Mouse (Mus musculus): ENCODE results near the gene Alkbh6. TPM values are rescaled to one million over a fixed set of nuclear protein-coding genes. Genes with fewer than 3 reads are reported as not detected.

Alkbh6 gene
- total and polyA plus RNA-seq, 2 experiments: 15.0 to 51.4 TPM

GRCm38 (mm10) chr7:30310136-30310535 is 1.6 kb downstream of the Alkbh6 start:
- H3K27ac ChIP-seq (replicated peaks; ENCODE audit: insufficient read depth, low read depth, low read length): no peak overlapping the region
- DNase-seq (ENCODE audit: extremely low read depth, low read depth, low spot score): no peak
- H3K79me2 ChIP-seq (ENCODE audit: control insufficient read depth, insufficient read depth, low read length): peaks cover 6% of the 10 kb centered on the region; the same call in 1 of the 2 replicates

GRCm38 (mm10) chr7:30313666-30314320 is 5.3 kb downstream of the Alkbh6 start:
- H3K9ac ChIP-seq (ENCODE audit: low read depth, low read length): peak overlapping the region; percentile 82
- TF ChIP-seq CTCF (IDR thresholded peaks at IDR 0.05; ENCODE audit: low read depth, low read length) (0 out of 2 replicates have a peak, but pooled peaks have one; percentile 21), POLR2A (IDR thresholded peaks at IDR 0.05; ENCODE audit: extremely low read depth, insufficient read depth, low read length) (peak; percentile 43; the same call in 1 of the 2 replicates)
- peaks cover 6% of the 10 kb centered on the region; the same call in 1 of the 2 replicates for H3K79me2 ChIP-seq (ENCODE audit: control insufficient read depth, insufficient read depth, low read length)
- 15% methylated on average over 27 of the region's 27 CpGs for WGBS
- peak; percentile 79 for DNase-seq (ENCODE audit: extremely low read depth, low read depth, low spot score)
- H3K27ac ChIP-seq (replicated peaks; ENCODE audit: insufficient read depth, low read depth, low read length): peak overlapping the region; percentile 73
- H3K4me1 ChIP-seq (ENCODE audit: control insufficient read depth, insufficient read depth, low read length): peaks cover 12% of the 10 kb centered on the region
- H3K4me3 ChIP-seq (ENCODE audit: insufficient read depth, low read depth, low read length): peak overlapping the region; percentile 73
- no peaks in the 10 kb centered on the region for H3K27me3 ChIP-seq (ENCODE audit: control insufficient read depth, insufficient read depth, low read length)
- no peaks in the 10 kb centered on the region for H3K36me3 ChIP-seq (ENCODE audit: control insufficient read depth, insufficient read depth, low read length)

More at GRCm38 (mm10) chr7:30310136-30310535, 1.6 kb downstream of the Alkbh6 start:
- peaks cover 16% of the 10 kb centered on the region for H3K4me1 ChIP-seq (ENCODE audit: control insufficient read depth, insufficient read depth, low read length)
- no peak overlapping the region for H3K9ac ChIP-seq (ENCODE audit: low read depth, low read length)
- TF ChIP-seq POLR2A (IDR thresholded peaks at IDR 0.05; ENCODE audit: extremely low read depth, insufficient read depth, low read length) (no peak), CTCF (IDR thresholded peaks at IDR 0.05; ENCODE audit: low read depth, low read length) (no peak)
- H3K27me3 ChIP-seq (ENCODE audit: control insufficient read depth, insufficient read depth, low read length): no peaks in the 10 kb centered on the region
- WGBS: 77% methylated on average over 12 of the region's 12 CpGs
- H3K36me3 ChIP-seq (ENCODE audit: control insufficient read depth, insufficient read depth, low read length): no peaks in the 10 kb centered on the region
- H3K4me3 ChIP-seq (ENCODE audit: insufficient read depth, low read depth, low read length): no peak overlapping the region

- Histone ChIP-seq H3K4me1 (ENCODE audit: control insufficient read depth, insufficient read depth, low read length) (peaks cover 11% of the 10 kb centered on the region), H3K4me3 (ENCODE audit: insufficient read depth, low read depth, low read length) (peak within 1 kb of the TSS; percentile 73), H3K27ac (replicated peaks; ENCODE audit: insufficient read depth, low read depth, low read length) (peak within 1 kb of the TSS; percentile 73), H3K36me3 (ENCODE audit: control insufficient read depth, insufficient read depth, low read length) (no peaks in the 10 kb centered on the region), H3K79me2 (ENCODE audit: control insufficient read depth, insufficient read depth, low read length) (peaks cover 6% of the 10 kb centered on the region; the same call in 1 of the 2 replicates), H3K27me3 (ENCODE audit: control insufficient read depth, insufficient read depth, low read length) (no peaks in the 10 kb centered on the region), H3K9ac (ENCODE audit: low read depth, low read length) (peak within 1 kb of the TSS; percentile 82)
- WGBS: 26% methylated on average over 9 of the region's 9 CpGs
- DNase-seq (ENCODE audit: extremely low read depth, low read depth, low spot score): no peak
- TF ChIP-seq CTCF (IDR thresholded peaks at IDR 0.05; ENCODE audit: low read depth, low read length) (no peak), POLR2A (IDR thresholded peaks at IDR 0.05; ENCODE audit: extremely low read depth, insufficient read depth, low read length) (no peak)
Measured at GRCm38 (mm10) chr7:30314721-30315155, 6.2 kb downstream of the Alkbh6 start, which contains the start of gene Syne4. Gene Syne4 (plus strand): TSS chr7:30314807.

- H3K4me1 ChIP-seq (ENCODE audit: control insufficient read depth, insufficient read depth, low read length): peaks cover 20% of the 10 kb centered on the region
- no peaks in the 10 kb centered on the region for H3K27me3 ChIP-seq (ENCODE audit: control insufficient read depth, insufficient read depth, low read length)
- H3K9ac ChIP-seq (ENCODE audit: low read depth, low read length): no peak overlapping the region
- H3K79me2 ChIP-seq (ENCODE audit: control insufficient read depth, insufficient read depth, low read length): peaks cover 6% of the 10 kb centered on the region; the same call in 1 of the 2 replicates
- 60% methylated on average over 13 of the region's 13 CpGs for WGBS
- no peak for TF ChIP-seq CTCF (IDR thresholded peaks at IDR 0.05; ENCODE audit: low read depth, low read length)
- no peak for TF ChIP-seq POLR2A (IDR thresholded peaks at IDR 0.05; ENCODE audit: extremely low read depth, insufficient read depth, low read length)
- H3K27ac ChIP-seq (replicated peaks; ENCODE audit: insufficient read depth, low read depth, low read length): no peak overlapping the region
- DNase-seq (ENCODE audit: extremely low read depth, low read depth, low spot score): no peak
- no peaks in the 10 kb centered on the region for H3K36me3 ChIP-seq (ENCODE audit: control insufficient read depth, insufficient read depth, low read length)
- H3K4me3 ChIP-seq (ENCODE audit: insufficient read depth, low read depth, low read length): no peak overlapping the region
Measured at GRCm38 (mm10) chr7:30315559-30316529, 7.3 kb downstream of the Alkbh6 start.

GRCm38 (mm10) chr7:30318142-30318541 is 9.6 kb downstream of the Alkbh6 start:
- Histone ChIP-seq H3K79me2 (ENCODE audit: control insufficient read depth, insufficient read depth, low read length) (peaks cover 4% of the 10 kb centered on the region; the same call in 1 of the 2 replicates), H3K4me1 (ENCODE audit: control insufficient read depth, insufficient read depth, low read length) (peaks cover 17% of the 10 kb centered on the region), H3K27me3 (ENCODE audit: control insufficient read depth, insufficient read depth, low read length) (no peaks in the 10 kb centered on the region), H3K4me3 (ENCODE audit: insufficient read depth, low read depth, low read length) (no peak overlapping the region), H3K27ac (replicated peaks; ENCODE audit: insufficient read depth, low read depth, low read length) (no peak overlapping the region), H3K9ac (ENCODE audit: low read depth, low read length) (no peak overlapping the region), H3K36me3 (ENCODE audit: control insufficient read depth, insufficient read depth, low read length) (no peaks in the 10 kb centered on the region)
- TF ChIP-seq POLR2A (IDR thresholded peaks at IDR 0.05; ENCODE audit: extremely low read depth, insufficient read depth, low read length) (no peak), CTCF (IDR thresholded peaks at IDR 0.05; ENCODE audit: low read depth, low read length) (no peak)
- DNase-seq (ENCODE audit: extremely low read depth, low read depth, low spot score): no peak
- WGBS: 94% methylated on average over 3 of the region's 3 CpGs
